Mouse (Mus musculus) spleen, postnatal 10 days (tissue): ENCODE measurements around the gene Cox8b.
A peak's percentile ranks its signal among the peaks of the same experiment; 100 is the strongest.

Source experiments
- DNase-seq, 2 experiments: peaks; one replicate each; pipeline ENCODE4 v3.0.0; 2021 to 2022; ENCODE audit warnings: low spot score in 2 of 2

Cox8b gene

GRCm38 (mm10) chr7:140860728-140861127 is 39.5 kb downstream of the Cox8b start:
- no peak for DNase-seq

- no peak for DNase-seq
Observed at GRCm38 (mm10) chr7:140859997-140860396, 40.2 kb downstream of the Cox8b start.

GRCm38 (mm10) chr7:140858746-140859145 is 41.5 kb downstream of the Cox8b start:
- DNase-seq = no peak

GRCm38 (mm10) chr7:140857550-140858505 is 42.4 kb downstream of the Cox8b start, which contains the start of gene Bet1l:
Gene Bet1l (minus strand): TSS chr7:140857577.
- peak in 1 of 2 experiments; percentile 33 for DNase-seq

GRCm38 (mm10) chr7:140856785-140857549 is 43.3 kb downstream of the Cox8b start, which contains the start of gene Ric8a:
Gene Ric8a (plus strand): TSS chr7:140856957.
- DNase-seq = peak; percentile 87 to 92

GRCm38 (mm10) chr7:140855860-140856784 is 44.1 kb downstream of the Cox8b start, which contains the start of gene Gm45785:
Gene Gm45785 (minus strand): TSS chr7:140856331.
- DNase-seq = peak; percentile 76

- no peak for DNase-seq
Observed at GRCm38 (mm10) chr7:140855181-140855580, 45.1 kb downstream of the Cox8b start.

- no peak for DNase-seq
Observed at GRCm38 (mm10) chr7:140854483-140854882, 45.8 kb downstream of the Cox8b start.

- DNase-seq = no peak
Observed at GRCm38 (mm10) chr7:140853386-140853785, 46.9 kb downstream of the Cox8b start.

- DNase-seq = no peak
Observed at GRCm38 (mm10) chr7:140851916-140852315, 48.3 kb downstream of the Cox8b start.
